Mouse (Mus musculus) liver, embryonic 12.5 days (tissue): ENCODE results near the gene Cbarp. TPM values are rescaled to one million over a fixed set of nuclear protein-coding genes. Genes with fewer than 3 reads are reported as not detected.
A peak's percentile ranks its signal among the peaks of the same experiment; 100 is the strongest.

Experiments used
- ATAC-seq: fragments of 200-750 bp; cut with Nextera tagmentation; 2 replicates; pipeline ENCODE4 v1.8.0; 2017; ENCODE audit warnings: moderate number of reproducible peaks, mild to moderate bottlenecking, moderate library complexity
- H3K27ac ChIP-seq: fragments of 300-500 bp; sonication (generic); 2 replicates; pipeline ENCODE4 v1.5.1; 2016; ENCODE audit warnings: mild to moderate bottlenecking
- H3K27me3 ChIP-seq: fragments of 300-500 bp; sonication (generic); replicated peaks from 2 replicates; pipeline ENCODE4 v1.6.1; 2016; ENCODE audit warnings: mild to moderate bottlenecking, moderate library complexity
- H3K36me3 ChIP-seq: fragments of 300-500 bp; sonication (generic); 2 replicates; pipeline ENCODE4 v1.6.1; 2016; ENCODE audit warnings: mild to moderate bottlenecking, moderate library complexity
- H3K4me1 ChIP-seq: fragments of 300-500 bp; sonication (generic); 2 replicates; pipeline ENCODE4 v1.6.1; 2016
- H3K4me2 ChIP-seq: fragments of 300-500 bp; sonication (generic); 2 replicates; pipeline ENCODE4 v1.6.1; 2016; ENCODE audit warnings: mild to moderate bottlenecking, moderate library complexity
- H3K4me3 ChIP-seq: fragments of 300-500 bp; sonication (generic); 2 replicates; pipeline ENCODE4 v1.5.1; 2016; ENCODE audit warnings: mild to moderate bottlenecking, moderate library complexity
- H3K9ac ChIP-seq: fragments of 300-500 bp; sonication (generic); 2 replicates; pipeline ENCODE4 v1.6.1; 2016; ENCODE audit warnings: mild to moderate bottlenecking, moderate library complexity
- H3K9me3 ChIP-seq: fragments of 300-500 bp; sonication (generic); replicated peaks from 2 replicates; pipeline ENCODE4 v1.6.1; 2016; ENCODE audit warnings: mild to moderate bottlenecking, moderate library complexity
- WGBS: fragments of 180-500 bp; shearing (Covaris S2); methylation state at CpG from one replicate; pipeline ENCODE4 v1.1.7; 2016; ENCODE audit not compliant: insufficient replicate concordance; 5-methylcytosine and 5-hydroxymethylcytosine counted together
- polyA plus RNA-seq: library from polyadenylated mRNA; unstranded; fragments of >200 nt; fragmentation: Nextera tagmentation; extraction: Ambion mirVana; gene quantifications from 2 replicates; pipeline ENCODE4 v1.2.1, GENCODE M21; 2016

The Cbarp gene
- polyA plus RNA-seq, 1 experiment from 2014 or later: 0.94 TPM

- H3K27ac ChIP-seq: peak overlapping the region; percentile 95
- H3K36me3 ChIP-seq: peaks cover 27% of the 10 kb centered on the region
- peak; percentile 59 for ATAC-seq
- H3K4me3 ChIP-seq: peak overlapping the region; percentile 94
- H3K4me2 ChIP-seq: peak overlapping the region; percentile 81
- no peaks in the 10 kb centered on the region for H3K27me3 ChIP-seq
- H3K4me1 ChIP-seq: peaks cover 42% of the 10 kb centered on the region
- WGBS: 1% methylated on average over 27 of the region's 27 CpGs
- no peaks in the 10 kb centered on the region for H3K9me3 ChIP-seq
- H3K9ac ChIP-seq: peak overlapping the region; percentile 98
Observed at GRCm38 (mm10) chr10:80114341-80115284, 26.0 kb downstream of the Cbarp start.

- H3K27me3 ChIP-seq: no peaks in the 10 kb centered on the region
- H3K36me3 ChIP-seq: no peaks in the 10 kb centered on the region
- no peak overlapping the region for H3K9ac ChIP-seq
- 78% methylated on average over 6 of the region's 6 CpGs for WGBS
- no peaks in the 10 kb centered on the region for H3K9me3 ChIP-seq
- H3K27ac ChIP-seq: no peak overlapping the region
- no peak for ATAC-seq
- H3K4me3 ChIP-seq: no peak overlapping the region
- no peak overlapping the region for H3K4me2 ChIP-seq
- peaks cover 36% of the 10 kb centered on the region for H3K4me1 ChIP-seq
Observed at GRCm38 (mm10) chr10:80107678-80108077, 33.0 kb downstream of the Cbarp start.

- H3K9ac ChIP-seq: no peak overlapping the region
- no peak for ATAC-seq
- H3K9me3 ChIP-seq: no peaks in the 10 kb centered on the region
- H3K4me2 ChIP-seq: peak overlapping the region; percentile 15; the same call in 1 of the 2 replicates
- no peak overlapping the region for H3K4me3 ChIP-seq
- H3K27me3 ChIP-seq: no peaks in the 10 kb centered on the region
- H3K27ac ChIP-seq: no peak overlapping the region
- H3K36me3 ChIP-seq: 0 out of 2 replicates have a peak, but pooled peaks cover under 1% of the 10 kb centered on the region
- WGBS: 65% methylated on average over 5 of the region's 5 CpGs
- peaks cover 49% of the 10 kb centered on the region for H3K4me1 ChIP-seq
Observed at GRCm38 (mm10) chr10:80105926-80106325, 34.7 kb downstream of the Cbarp start.

GRCm38 (mm10) chr10:80105460-80105859 lies 35.2 kb downstream of the Cbarp start, which contains the start of gene Sbno2:
Sbno2 (minus strand) TSS chr10:80105571.
- peak within 1 kb of the TSS; percentile 15 for H3K4me2 ChIP-seq
- ATAC-seq: no peak
- H3K27ac ChIP-seq: peak within 1 kb of the TSS; percentile 42
- H3K9me3 ChIP-seq: no peaks in the 10 kb centered on the region
- H3K9ac ChIP-seq: no peak within 1 kb of the TSS
- peaks cover 54% of the 10 kb centered on the region for H3K4me1 ChIP-seq
- H3K4me3 ChIP-seq: no peak within 1 kb of the TSS
- 52% methylated on average over 5 of the region's 5 CpGs for WGBS
- H3K27me3 ChIP-seq: no peaks in the 10 kb centered on the region
- H3K36me3 ChIP-seq: 0 out of 2 replicates have a peak, but pooled peaks cover 5% of the 10 kb centered on the region

GRCm38 (mm10) chr10:80104181-80104580 lies 36.5 kb downstream of the Cbarp start:
- Histone ChIP-seq H3K9me3 (no peaks in the 10 kb centered on the region), H3K9ac (no peak overlapping the region), H3K4me1 (peaks cover 67% of the 10 kb centered on the region), H3K4me3 (no peak overlapping the region), H3K27ac (peak overlapping the region; percentile 42; the same call in 1 of the 2 replicates), H3K36me3 (peaks cover 11% of the 10 kb centered on the region; the same call in 1 of the 2 replicates), H3K27me3 (no peaks in the 10 kb centered on the region), H3K4me2 (no peak overlapping the region)
- WGBS: 72% methylated on average over 3 of the region's 3 CpGs
- ATAC-seq: no peak

- H3K4me1 ChIP-seq: peaks cover 78% of the 10 kb centered on the region
- peak overlapping the region; percentile 92; the same call in 1 of the 2 replicates for H3K4me3 ChIP-seq
- peak overlapping the region; percentile 95 for H3K4me2 ChIP-seq
- no peaks in the 10 kb centered on the region for H3K27me3 ChIP-seq
- peak; percentile 74 for ATAC-seq
- WGBS: 38% methylated on average over 2 of the region's 2 CpGs
- peaks cover 11% of the 10 kb centered on the region; the same call in 1 of the 2 replicates for H3K36me3 ChIP-seq
- no peaks in the 10 kb centered on the region for H3K9me3 ChIP-seq
- H3K9ac ChIP-seq: peak overlapping the region; percentile 97
- H3K27ac ChIP-seq: peak overlapping the region; percentile 92
Observed at GRCm38 (mm10) chr10:80103032-80103431, 37.6 kb downstream of the Cbarp start.

- Histone ChIP-seq H3K27me3 (no peaks in the 10 kb centered on the region), H3K27ac (peak overlapping the region; percentile 92), H3K4me3 (peak overlapping the region; percentile 92), H3K36me3 (peaks cover 11% of the 10 kb centered on the region; the same call in 1 of the 2 replicates), H3K4me2 (peak overlapping the region; percentile 95), H3K9ac (peak overlapping the region; percentile 97), H3K4me1 (peaks cover 80% of the 10 kb centered on the region), H3K9me3 (no peaks in the 10 kb centered on the region)
- peak; percentile 81 for ATAC-seq
- WGBS: under 1% methylated on average over 56 of the region's 59 CpGs
Observed at GRCm38 (mm10) chr10:80102216-80102915, 38.3 kb downstream of the Cbarp start.

- peak overlapping the region; percentile 97 for H3K9ac ChIP-seq
- no peak for ATAC-seq
- peak overlapping the region; percentile 92 for H3K4me3 ChIP-seq
- no peaks in the 10 kb centered on the region for H3K9me3 ChIP-seq
- H3K27me3 ChIP-seq: no peaks in the 10 kb centered on the region
- H3K27ac ChIP-seq: peak overlapping the region; percentile 92
- peaks cover 86% of the 10 kb centered on the region for H3K4me1 ChIP-seq
- peak overlapping the region; percentile 95 for H3K4me2 ChIP-seq
- 44% methylated on average over 11 of the region's 11 CpGs for WGBS
- H3K36me3 ChIP-seq: peaks cover 18% of the 10 kb centered on the region
Observed at GRCm38 (mm10) chr10:80100982-80101381, 39.7 kb downstream of the Cbarp start.

- WGBS: 69% methylated on average over 5 of the region's 5 CpGs
- Histone ChIP-seq H3K9me3 (no peaks in the 10 kb centered on the region), H3K4me3 (no peak overlapping the region), H3K27ac (peak overlapping the region; percentile 70), H3K4me2 (peak overlapping the region; percentile 95), H3K36me3 (peaks cover 22% of the 10 kb centered on the region), H3K9ac (peak overlapping the region; percentile 56; the same call in 1 of the 2 replicates), H3K27me3 (no peaks in the 10 kb centered on the region), H3K4me1 (peaks cover 95% of the 10 kb centered on the region)
- ATAC-seq: no peak
Observed at GRCm38 (mm10) chr10:80098630-80099029, 42.0 kb downstream of the Cbarp start.

- Histone ChIP-seq H3K4me2 (peak overlapping the region; percentile 95), H3K36me3 (peaks cover 28% of the 10 kb centered on the region), H3K9me3 (no peaks in the 10 kb centered on the region), H3K4me3 (no peak overlapping the region), H3K9ac (peak overlapping the region; percentile 56), H3K27me3 (no peaks in the 10 kb centered on the region), H3K4me1 (peaks cover 97% of the 10 kb centered on the region), H3K27ac (peak overlapping the region; percentile 70)
- 14% methylated on average over 7 of the region's 7 CpGs for WGBS
- ATAC-seq: peak; percentile 47; the same call in 1 of the 2 replicates
Observed at GRCm38 (mm10) chr10:80097275-80097674, 43.4 kb downstream of the Cbarp start.

- no peak overlapping the region for H3K27ac ChIP-seq
- H3K9ac ChIP-seq: no peak overlapping the region
- H3K4me3 ChIP-seq: no peak overlapping the region
- H3K4me2 ChIP-seq: no peak overlapping the region
- no peaks in the 10 kb centered on the region for H3K9me3 ChIP-seq
- H3K36me3 ChIP-seq: peaks cover 34% of the 10 kb centered on the region
- no peaks in the 10 kb centered on the region for H3K27me3 ChIP-seq
- H3K4me1 ChIP-seq: peaks cover 92% of the 10 kb centered on the region
- no peak for ATAC-seq
- 93% methylated on average over 5 of the region's 5 CpGs for WGBS
Observed at GRCm38 (mm10) chr10:80095547-80095946, 45.1 kb downstream of the Cbarp start.
